Mouse (Mus musculus) forebrain, embryonic 14.5 days (tissue): ENCODE measurements around the gene Acmsd. TPM values are rescaled to one million over a fixed set of nuclear protein-coding genes. Genes with fewer than 3 reads are reported as not detected.

Experiments
- ATAC-seq: fragments of 200-750 bp; cut with Nextera tagmentation; 2 replicates; pipeline ENCODE4 v1.8.0; 2017; ENCODE audit warnings: mild to moderate bottlenecking, moderate library complexity
- DNase-seq: peaks from one replicate; pipeline ENCODE4 v3.0.0-alpha.2; 2015; ENCODE audit warnings: low spot score
- H3K27ac ChIP-seq: fragments of 300-500 bp; sonication (generic); 2 replicates; pipeline ENCODE4 v1.5.1; 2014; ENCODE audit warnings: low read depth, mild to moderate bottlenecking, control low read depth, low read length, moderate library complexity
- H3K27me3 ChIP-seq: fragments of 300-500 bp; sonication (generic); replicated peaks from 2 replicates; pipeline ENCODE4 v1.6.1; 2014; ENCODE audit warnings: low read length, control low read depth, mixed read lengths; ENCODE audit not compliant: control insufficient read depth, insufficient read depth
- H3K36me3 ChIP-seq: fragments of 300-500 bp; sonication (generic); 2 replicates; pipeline ENCODE4 v1.6.1; 2014; ENCODE audit warnings: low read length, control low read depth; ENCODE audit not compliant: control insufficient read depth, insufficient read depth
- H3K4me1 ChIP-seq: fragments of 300-500 bp; sonication (generic); 2 replicates; pipeline ENCODE4 v1.6.1; 2014; ENCODE audit warnings: antibody characterized with exemption, low read length, control low read depth; ENCODE audit not compliant: control insufficient read depth, insufficient read depth
- H3K4me2 ChIP-seq: fragments of 300-500 bp; sonication (generic); 2 replicates; pipeline ENCODE4 v1.6.1; 2014; ENCODE audit warnings: mild to moderate bottlenecking, control low read depth, low read length
- H3K4me3 ChIP-seq: fragments of 300-500 bp; sonication (generic); 2 replicates; pipeline ENCODE4 v1.5.1; 2014; ENCODE audit warnings: low read depth, low read length, control low read depth
- H3K9ac ChIP-seq: fragments of 300-500 bp; sonication (generic); 2 replicates; pipeline ENCODE4 v1.6.1; 2014; ENCODE audit warnings: mild to moderate bottlenecking, low read length, control low read depth, moderate library complexity
- H3K9me3 ChIP-seq: fragments of 300-500 bp; sonication (generic); replicated peaks from 2 replicates; pipeline ENCODE4 v1.6.1; 2016; ENCODE audit warnings: low read length, control low read depth, mixed read lengths; ENCODE audit not compliant: control insufficient read depth
- WGBS: fragments of 180-500 bp; shearing (Covaris S2); extraction: QIAGEN DNeasy Blood & Tissue Kit; methylation state at CpG from one replicate; pipeline ENCODE4 v1.1.7; 2014; 5-methylcytosine and 5-hydroxymethylcytosine counted together
- polyA plus RNA-seq: library from polyadenylated mRNA; unstranded; fragments of >200 nt; fragmentation: Nextera tagmentation; extraction: Ambion mirVana; gene quantifications from 2 replicates; pipeline ENCODE4 v1.2.1, GENCODE M21; 2014

Acmsd gene
- polyA plus RNA-seq, 1 experiment from 2014 or later, result not detected

- Histone ChIP-seq H3K9ac (no peak overlapping the region), H3K4me1 (no peaks in the 10 kb centered on the region), H3K27me3 (no peaks in the 10 kb centered on the region), H3K36me3 (no peaks in the 10 kb centered on the region), H3K4me3 (no peak overlapping the region), H3K27ac (no peak overlapping the region), H3K4me2 (no peak overlapping the region), H3K9me3 (no peaks in the 10 kb centered on the region)
- DNase-seq (no peak), ATAC-seq (no peak)
- 87% methylated on average over 6 of the region's 6 CpGs for WGBS
Observed at GRCm38 (mm10) chr1:127816381-127816780, 87.2 kb downstream of the Acmsd start.

Other genes with a start within 250 kb of the Acmsd start
- gene Tmem163, start 49.9 kb upstream of the Acmsd start, polyA plus RNA-seq, result 20.4 and 23.2 TPM in 2 replicates
- 49.4 and 69.1 TPM in 2 replicates for gene Ccnt2, start 44.8 kb downstream of the Acmsd start, polyA plus RNA-seq
- gene Map3k19, start 125.6 kb downstream of the Acmsd start, polyA plus RNA-seq, result 0.27 and 0.36 TPM in 2 replicates
- gene Rab3gap1, start 139.4 kb downstream of the Acmsd start, polyA plus RNA-seq, result 14.6 and 18.8 TPM in 2 replicates